Mouse (Mus musculus) CH12.LX (cell line): ENCODE data around the gene Dvl2. TPM values are rescaled to one million over a fixed set of nuclear protein-coding genes. Genes with fewer than 3 reads are reported as not detected.
A peak's percentile ranks its signal among the peaks of the same experiment; 100 is the strongest.

ENCODE experiments used
- DNase-seq: peaks from one replicate; pipeline ENCODE4 v3.0.0-alpha.2; 2013; ENCODE audit errors: extremely low read depth
- H3K27ac ChIP-seq: 2 replicates; pipeline ENCODE4 v1.5.1; 2012; ENCODE audit warnings: low read depth, mild to moderate bottlenecking, control low read depth, moderate library complexity; ENCODE audit not compliant: insufficient read depth
- H3K27me3 ChIP-seq: replicated peaks from 2 replicates; pipeline ENCODE3; 2012; ENCODE audit warnings: inconsistent platforms
- H3K36me3 ChIP-seq, 2 experiments: replicated peaks in 1 of 2; 2 replicates each; pipeline versions ENCODE3 to v1.6.1; 2012; ENCODE audit warnings: inconsistent platforms in 1 of 2, low read length in 1 of 2, mild to moderate bottlenecking in 1 of 2, mixed read lengths in 1 of 2, moderate library complexity in 1 of 2; ENCODE audit not compliant: control insufficient read depth in 1 of 2, insufficient read depth in 1 of 2
- H3K4me1 ChIP-seq, 2 experiments: 2 replicates each; pipeline ENCODE4 v1.6.1; 2012; ENCODE audit warnings: inconsistent platforms in 1 of 2, moderate library complexity in 1 of 2; ENCODE audit not compliant: insufficient read depth in 2 of 2, control insufficient read depth in 1 of 2
- H3K4me2 ChIP-seq: 2 replicates; pipeline ENCODE4 v1.6.1; 2012; ENCODE audit warnings: low read depth, mild to moderate bottlenecking, control low read depth; ENCODE audit not compliant: poor library complexity, insufficient read depth, severe bottlenecking
- H3K4me3 ChIP-seq, 3 experiments: fragments of 150-350 bp in 1 of 3; sonication (generic) in 1 of 3; replicated peaks in 1 of 3; 2 replicates each; pipeline versions ENCODE3 to v1.5.1; 2011 to 2012; ENCODE audit warnings: low read depth in 2 of 3, low read length in 2 of 3, mild to moderate bottlenecking in 2 of 3, moderate library complexity in 2 of 3, control low read depth in 1 of 3, improper control_type of control experiment in 1 of 3, inconsistent platforms in 1 of 3, mixed read lengths in 1 of 3; ENCODE audit not compliant: poor library complexity in 1 of 3
- H3K79me2 ChIP-seq: replicated peaks from 2 replicates; pipeline ENCODE4 v1.6.1; 2012; ENCODE audit warnings: mild to moderate bottlenecking, moderate library complexity; ENCODE audit not compliant: control insufficient read depth, poor library complexity, insufficient read depth, severe bottlenecking; ENCODE audit errors: extremely low read depth
- H3K9ac ChIP-seq: 2 replicates; pipeline ENCODE4 v1.6.1; 2012; ENCODE audit warnings: low read depth, mild to moderate bottlenecking, control low read depth, moderate library complexity; ENCODE audit not compliant: insufficient read depth
- H3K9me3 ChIP-seq: replicated peaks from 2 replicates; pipeline ENCODE3; 2012; ENCODE audit warnings: low read length, inconsistent platforms, mixed read lengths
- BHLHE40 ChIP-seq: IDR thresholded peaks from 2 replicates; pipeline ENCODE4 v1.6.1; 2011; ENCODE audit warnings: mild to moderate bottlenecking, low read depth, low read length, improper control_type of control experiment
- CTCF ChIP-seq, 2 experiments: IDR thresholded peaks in 1 of 2; conservative IDR thresholded peaks in 1 of 2; 2 replicates each; pipeline ENCODE4 v1.5.1; 2011 to 2012; ENCODE audit warnings: low read depth in 2 of 2, low read length in 2 of 2, improper control_type of control experiment in 1 of 2, inconsistent platforms in 1 of 2, mild to moderate bottlenecking in 1 of 2, moderate library complexity in 1 of 2
- E2F4 ChIP-seq: IDR thresholded peaks from 2 replicates; pipeline ENCODE4 v1.6.1; 2011; ENCODE audit warnings: low read depth, low read length, improper control_type of control experiment; ENCODE audit not compliant: insufficient replicate concordance
- ETS1 ChIP-seq: conservative IDR thresholded peaks from 2 replicates; pipeline ENCODE4 v1.6.1; 2012; ENCODE audit warnings: low read depth, mild to moderate bottlenecking, inconsistent platforms, low read length, improper control_type of control experiment, moderate library complexity
- GABPA ChIP-seq: IDR thresholded peaks from 2 replicates; pipeline ENCODE4 v1.6.1; 2012; ENCODE audit warnings: low read depth, low read length, improper control_type of control experiment, inconsistent platforms; ENCODE audit not compliant: insufficient replicate concordance
- MAFK ChIP-seq: IDR thresholded peaks from 2 replicates; pipeline ENCODE4 v1.6.1; 2011; ENCODE audit warnings: low read length, improper control_type of control experiment; ENCODE audit not compliant: insufficient replicate concordance
- MAX ChIP-seq: IDR thresholded peaks from 2 replicates; pipeline ENCODE4 v1.6.1; 2011; ENCODE audit warnings: low read length, improper control_type of control experiment
- MYC ChIP-seq: IDR thresholded peaks from 2 replicates; pipeline ENCODE4 v1.6.1; 2011; ENCODE audit warnings: low read depth, mild to moderate bottlenecking, improper control_type of control experiment, low read length
- NELFE ChIP-seq: IDR thresholded peaks from 2 replicates; pipeline ENCODE4 v1.6.1; 2011; ENCODE audit warnings: low read depth, low read length, improper control_type of control experiment
- NRF1 ChIP-seq: IDR thresholded peaks from 2 replicates; pipeline ENCODE4 v1.6.1; 2014; ENCODE audit warnings: low read depth, mild to moderate bottlenecking, inconsistent platforms, low read length, improper control_type of control experiment, moderate library complexity
- POLR2A ChIP-seq: IDR thresholded peaks from 2 replicates; pipeline ENCODE4 v1.6.1; 2011; ENCODE audit warnings: low read depth, mild to moderate bottlenecking, improper control_type of control experiment, low read length
- POLR2AphosphoS2 ChIP-seq: IDR thresholded peaks from 2 replicates; pipeline ENCODE4 v1.6.1; 2011; ENCODE audit warnings: low read depth, low read length, improper control_type of control experiment
- RAD21 ChIP-seq: IDR thresholded peaks from 2 replicates; pipeline ENCODE4 v1.6.1; 2011; ENCODE audit warnings: low read depth, mild to moderate bottlenecking, low read length, improper control_type of control experiment, moderate library complexity
- SMC3 ChIP-seq: IDR thresholded peaks from 2 replicates; pipeline ENCODE4 v1.6.1; 2011; ENCODE audit warnings: low read depth, low read length, improper control_type of control experiment
- TBP ChIP-seq: conservative IDR thresholded peaks from 2 replicates; pipeline ENCODE4 v1.6.1; 2011; ENCODE audit warnings: low read depth, low read length, improper control_type of control experiment
- TCF12 ChIP-seq: IDR thresholded peaks from 2 replicates; pipeline ENCODE4 v1.6.1; 2014; ENCODE audit warnings: low read depth, mild to moderate bottlenecking, inconsistent platforms, low read length, improper control_type of control experiment
- USF1 ChIP-seq: IDR thresholded peaks from 2 replicates; pipeline ENCODE4 v1.6.1; 2014; ENCODE audit warnings: low read depth, mild to moderate bottlenecking, inconsistent platforms, low read length, improper control_type of control experiment
- ZMIZ1 ChIP-seq: IDR thresholded peaks from 2 replicates; pipeline ENCODE4 v1.6.1; 2012; ENCODE audit warnings: low read depth, mild to moderate bottlenecking, inconsistent platforms, low read length, improper control_type of control experiment
- dilution Hi-C: fragments of 300-500 bp; cut with MboI; formaldehyde crosslinking; loops from 2 replicates; pipeline ENCODE4 v1.14.3; 2020; ENCODE audit warnings: low sequenced_read_pairs; ENCODE audit not compliant: extremely low pct_unique_long_range_greater_than_20kb, extremely low pct_ligation_motif_present
- in situ Hi-C: fragments of 300-500 bp; cut with MboI; formaldehyde crosslinking; loops from 3 replicates; pipeline ENCODE4 v1.14.3; 2019; ENCODE audit warnings: low sequenced_read_pairs, low pct_ligation_motif_present, low pct_unique_long_range_greater_than_20kb, mixed read lengths
- polyA plus RNA-seq: library from polyadenylated mRNA; unstranded; fragments of >175 nt; gene quantifications from 2 replicates; pipeline ENCODE4 v1.2.1, GENCODE M21; 2012; ENCODE audit warnings: low read depth; ENCODE audit not compliant: insufficient read length
- total RNA-seq, 2 experiments: library from RNA; depleted of rRNA; stranded (reverse); fragments of 300-350 nt in 1 of 2; fragments of >200 nt in 1 of 2; gene quantifications; 2 replicates each; pipeline ENCODE4 v1.2.3; 2012 to 2014

Gene Dvl2
- total and polyA plus RNA-seq, 3 experiments, result 15.1 to 30.6 (median 27.1) TPM

GRCm38 (mm10) chr11:69960616-69961015 lies 39.8 kb upstream of the Dvl2 start:
- peaks cover 12% of the 10 kb centered on the region for H3K27me3 ChIP-seq
- no peaks in the 10 kb centered on the region for H3K36me3 ChIP-seq
- no peak overlapping the region for H3K4me3 ChIP-seq
- H3K9ac ChIP-seq, result no peak overlapping the region
- dilution Hi-C loops, result no loop called here
- H3K79me2 ChIP-seq, result no peaks in the 10 kb centered on the region
- peaks cover 10% of the 10 kb centered on the region for H3K9me3 ChIP-seq
- peaks cover 8% of the 10 kb centered on the region in 2 experiments for H3K4me1 ChIP-seq
- peak; percentile 37 for DNase-seq
- H3K27ac ChIP-seq, result no peak overlapping the region
- TF ChIP-seq TBP (no peak), CTCF (conservative IDR thresholded peaks at IDR 0.05 in 1 of 2, IDR thresholded peaks at IDR 0.05 in 1 of 2; ENCODE audit: low read depth in 2 of 2, low read length in 2 of 2) (peak; percentile 62 to 70), RAD21 (peak; percentile 25), SMC3 (peak; percentile 34; the same call in 1 of the 2 replicates), E2F4 (no peak)
- no peak overlapping the region for H3K4me2 ChIP-seq
- in situ Hi-C loops, result no loop called here

DNA sequence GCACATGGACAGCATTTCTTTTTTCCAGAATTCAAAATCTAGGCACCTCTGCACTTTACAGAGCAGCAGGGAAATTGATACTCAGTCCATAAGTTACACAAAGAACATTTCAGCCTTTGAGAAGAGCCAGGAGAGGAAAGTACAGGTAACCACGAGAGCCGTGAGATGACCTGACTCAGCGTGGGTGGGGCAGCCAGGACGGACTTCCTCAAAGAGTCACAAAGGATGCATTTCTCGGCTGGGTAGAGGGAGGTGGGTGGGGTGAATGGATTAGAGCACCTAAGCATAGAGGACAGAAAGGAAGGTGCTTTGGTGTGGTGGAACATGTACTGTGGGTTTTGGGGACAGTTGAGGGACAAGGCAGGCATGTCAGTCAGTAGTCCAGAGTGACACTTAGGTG lies 38.6 kb upstream of the Dvl2 start:
- H3K27me3 ChIP-seq, result peaks cover 12% of the 10 kb centered on the region
- no peak for DNase-seq
- no peak overlapping the region for H3K9ac ChIP-seq
- H3K36me3 ChIP-seq, result peaks cover 0 to 4% of the 10 kb centered on the region in 2 experiments
- in situ Hi-C loops, result no loop called here
- H3K4me3 ChIP-seq, result no peak overlapping the region
- peaks cover 22% of the 10 kb centered on the region for H3K9me3 ChIP-seq
- dilution Hi-C loops, result no loop called here
- TF ChIP-seq ZMIZ1, result no peak
- no peak for TF ChIP-seq NRF1
- no peak for TF ChIP-seq GABPA
- no peak for TF ChIP-seq POLR2A
- TF ChIP-seq MAX, result no peak
- TF ChIP-seq NELFE, result no peak
- TF ChIP-seq MAFK, result no peak
- TF ChIP-seq MYC, result no peak
- TF ChIP-seq POLR2AphosphoS2, result no peak
- TF ChIP-seq TBP, result no peak
- no peak for TF ChIP-seq BHLHE40
- no peak for TF ChIP-seq ETS1
- TF ChIP-seq USF1, result no peak
- TF ChIP-seq TCF12, result no peak
- no peak for TF ChIP-seq RAD21
- H3K4me1 ChIP-seq, result peaks cover 8% of the 10 kb centered on the region in 2 experiments
- no peaks in the 10 kb centered on the region for H3K79me2 ChIP-seq
- no peak overlapping the region for H3K4me2 ChIP-seq
- no peak overlapping the region for H3K27ac ChIP-seq
